Mouse (Mus musculus): Measurements from ENCODE around the gene Bhlhe41.

Gene Bhlhe41

DNA sequence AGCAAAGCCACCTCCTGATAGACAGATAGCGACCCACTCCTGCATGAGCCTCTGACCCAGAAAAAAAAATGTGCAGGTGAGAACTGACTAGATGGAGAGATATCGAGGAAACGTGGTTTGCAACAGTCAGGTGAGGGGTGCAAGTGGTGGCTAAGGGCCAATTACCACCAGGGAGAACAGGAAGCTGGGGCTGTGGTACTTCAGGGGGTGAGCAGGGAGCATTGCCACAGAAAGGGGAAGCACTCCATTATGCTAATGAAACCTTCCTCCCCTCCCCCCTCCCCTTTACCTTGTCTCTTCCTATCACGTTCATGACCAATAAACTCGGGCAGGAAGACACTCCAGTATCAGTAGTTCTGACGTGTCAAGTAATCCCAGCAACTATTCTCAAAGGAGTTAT is 30.0 kb downstream of the Bhlhe41 start:
- no peak for DNase-seq

DNA sequence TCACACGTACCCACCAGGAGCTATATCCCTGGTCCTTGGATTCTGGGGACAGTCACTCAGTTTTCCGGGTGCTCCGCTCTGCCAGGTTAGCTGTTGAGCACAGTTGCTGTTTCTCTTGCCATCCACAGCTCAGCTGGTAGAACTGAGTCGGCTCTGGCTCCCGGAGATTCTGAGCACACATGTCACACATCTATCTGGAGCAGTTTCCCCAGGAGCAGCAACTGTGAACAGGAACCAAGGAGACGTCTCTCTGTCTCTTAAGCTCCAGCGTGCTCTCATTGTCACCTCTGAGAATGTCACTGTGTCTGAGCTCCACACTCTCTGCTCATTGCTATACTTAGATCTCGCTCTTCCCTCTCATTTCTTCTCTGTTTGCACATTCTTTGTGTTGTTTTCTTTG is 32.4 kb downstream of the Bhlhe41 start:
- no peak for DNase-seq

DNA sequence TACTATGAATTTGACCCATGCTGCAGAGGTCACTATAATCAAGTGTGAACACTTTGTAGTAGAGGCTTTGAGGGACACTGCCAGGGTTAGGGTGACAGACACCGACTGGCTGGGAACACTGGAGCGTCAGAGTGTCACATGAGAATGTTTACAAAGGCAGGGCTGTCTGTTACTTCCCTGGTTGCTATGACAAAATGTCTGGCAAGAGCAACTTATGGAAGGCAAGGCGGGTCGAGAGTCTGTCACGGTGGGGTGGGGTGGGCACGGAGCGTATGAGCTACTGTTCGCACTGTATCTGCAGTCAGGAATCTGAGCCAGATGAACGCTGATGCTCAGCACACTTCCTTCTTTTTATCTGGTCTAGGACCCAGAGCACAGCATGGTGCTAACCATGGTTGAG is 34.7 kb downstream of the Bhlhe41 start:
- DNase-seq = no peak

DNA sequence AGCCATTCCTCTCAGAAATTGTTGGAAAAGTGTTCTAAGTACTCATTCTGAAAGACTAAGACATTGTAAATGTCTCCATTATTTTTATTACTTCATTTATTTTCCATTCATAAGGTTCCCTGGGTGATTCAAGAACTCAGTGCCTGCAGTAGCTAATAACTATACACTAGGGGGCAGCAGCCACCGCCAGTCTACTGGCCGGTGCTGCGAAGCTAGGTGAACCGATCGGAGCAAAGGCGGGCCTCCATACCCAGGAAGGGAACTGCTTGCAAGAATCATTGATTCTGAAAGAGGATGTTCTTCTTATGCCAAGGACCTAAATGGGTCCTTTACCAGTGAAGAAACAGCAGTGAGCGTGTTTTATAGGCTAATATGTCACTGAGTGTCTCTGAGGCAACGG is 35.2 kb downstream of the Bhlhe41 start:
- DNase-seq = peak; percentile 67

DNA sequence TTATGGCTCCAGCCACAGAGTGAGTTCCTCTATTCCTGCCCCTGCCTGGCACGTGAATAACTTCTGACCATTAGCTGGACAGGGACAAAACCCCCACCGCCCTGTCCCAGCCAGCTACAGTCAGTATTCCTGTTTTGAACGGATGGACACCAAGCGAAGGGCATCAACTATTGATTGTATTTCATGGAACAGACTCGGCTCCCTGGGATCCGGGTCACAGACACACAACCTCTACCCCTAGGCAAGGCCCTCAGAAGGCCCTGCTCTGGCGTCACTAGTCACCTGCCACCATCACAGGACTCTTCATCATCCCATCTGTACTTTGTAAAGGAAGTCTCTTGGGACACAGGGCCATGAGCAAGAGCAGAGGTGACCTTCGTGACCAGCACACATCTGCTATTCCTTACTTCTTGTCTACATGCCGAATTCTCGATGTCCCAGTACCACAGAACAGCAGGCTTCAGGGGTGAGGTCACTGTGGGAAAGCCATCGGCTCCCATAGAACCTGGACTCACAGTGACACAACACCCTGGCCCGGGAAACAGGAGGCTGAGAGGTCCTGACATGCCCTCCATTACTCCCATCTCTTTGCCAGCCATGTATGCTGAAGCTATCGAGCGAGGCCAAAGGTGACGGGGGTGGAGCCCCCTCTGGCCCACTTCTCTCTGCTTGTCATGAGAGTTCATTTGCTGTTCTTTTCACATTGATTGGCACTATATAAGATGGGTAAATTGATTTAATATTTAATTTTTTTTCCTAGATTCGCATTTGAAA is 36.1 kb downstream of the Bhlhe41 start:
- DNase-seq = no peak

DNA sequence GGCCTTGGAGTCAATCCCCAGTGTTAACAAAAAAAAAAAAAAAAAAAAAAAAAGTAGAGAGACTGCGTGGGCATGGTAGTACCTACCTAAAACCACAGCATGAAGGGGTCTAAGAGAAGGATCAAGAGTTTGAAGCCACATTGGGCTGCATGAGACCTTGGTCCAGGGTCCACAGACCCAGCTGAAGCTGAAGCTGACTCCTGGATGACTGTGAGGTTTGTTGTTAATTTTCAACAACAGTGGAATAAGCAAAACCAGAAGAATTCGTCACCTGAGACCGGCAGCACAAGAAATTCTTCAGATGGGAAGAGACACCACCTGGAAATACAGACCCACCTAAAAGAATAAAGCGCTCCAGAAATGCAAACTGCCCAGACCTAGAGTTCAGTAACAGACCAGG is 39.1 kb downstream of the Bhlhe41 start:
- no peak for DNase-seq

DNA sequence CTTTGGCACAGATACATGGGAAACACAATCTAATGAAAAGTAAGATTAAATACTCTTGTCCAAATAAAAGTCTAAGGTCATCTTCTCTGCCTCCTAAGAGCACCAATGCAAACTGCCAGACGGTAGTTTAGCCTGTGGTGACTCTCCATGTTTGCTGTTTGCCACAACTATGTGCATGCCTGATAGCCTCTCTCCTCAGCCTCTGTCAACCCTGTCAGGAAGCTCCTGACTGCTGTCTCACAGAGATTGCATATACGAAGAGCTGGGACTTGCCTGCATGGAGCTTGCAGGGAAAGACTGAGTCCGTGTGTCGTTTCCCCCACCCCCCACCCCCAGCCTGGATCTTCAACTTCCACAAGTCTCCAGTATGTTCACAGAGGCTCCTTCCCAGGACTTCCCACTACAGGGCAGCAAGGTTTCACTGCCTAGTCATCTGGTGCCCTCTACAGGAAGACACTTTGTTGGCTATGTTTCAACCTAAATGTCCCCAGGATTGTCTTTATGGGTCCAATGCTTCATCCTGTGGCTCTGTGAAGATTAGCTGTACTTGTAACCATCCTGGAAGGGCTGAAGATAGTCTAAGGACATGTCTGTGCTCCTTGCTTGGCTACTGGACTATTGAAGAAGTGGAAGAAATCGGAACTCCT is 41.6 kb downstream of the Bhlhe41 start:
- DNase-seq = no peak

DNA sequence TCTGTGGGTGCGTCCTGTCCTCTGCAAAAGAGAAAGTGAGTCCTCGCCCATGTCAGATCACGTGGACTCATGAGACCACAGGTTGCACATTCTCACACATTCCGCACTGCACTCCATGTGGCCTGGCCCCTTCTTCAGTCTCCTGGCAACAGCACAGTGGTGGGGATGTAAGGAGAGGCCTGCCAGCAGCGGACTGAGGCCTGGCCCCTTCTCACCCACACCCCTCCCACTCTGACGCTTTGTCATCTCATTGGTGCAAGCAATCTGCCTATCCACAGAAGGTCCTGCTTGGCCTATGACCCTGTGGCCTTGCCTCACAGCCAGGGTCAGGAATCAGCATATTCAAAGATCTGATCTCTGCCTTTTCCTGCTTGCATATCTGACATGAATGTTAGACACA is 42.3 kb downstream of the Bhlhe41 start:
- DNase-seq = no peak

DNA sequence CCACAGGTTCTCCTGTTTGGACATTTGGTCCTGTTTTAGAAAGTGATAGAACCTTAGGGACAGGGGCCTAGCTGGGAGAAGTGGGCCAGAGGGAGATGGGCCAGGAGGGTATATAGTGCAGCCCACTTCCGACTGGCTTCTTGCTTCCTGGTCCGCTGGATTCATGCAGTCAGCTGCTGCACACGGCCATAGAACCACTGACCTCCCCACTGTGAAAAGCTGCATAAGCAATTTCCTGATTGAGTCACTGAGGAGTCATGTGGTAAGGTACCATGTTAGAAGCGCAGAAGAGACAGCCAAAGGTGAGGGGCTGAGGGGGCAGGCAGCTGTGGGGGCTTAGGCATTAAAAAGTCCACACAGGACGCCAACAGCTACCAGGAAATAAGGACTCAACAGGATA is 43.1 kb downstream of the Bhlhe41 start:
- no peak for DNase-seq

DNA sequence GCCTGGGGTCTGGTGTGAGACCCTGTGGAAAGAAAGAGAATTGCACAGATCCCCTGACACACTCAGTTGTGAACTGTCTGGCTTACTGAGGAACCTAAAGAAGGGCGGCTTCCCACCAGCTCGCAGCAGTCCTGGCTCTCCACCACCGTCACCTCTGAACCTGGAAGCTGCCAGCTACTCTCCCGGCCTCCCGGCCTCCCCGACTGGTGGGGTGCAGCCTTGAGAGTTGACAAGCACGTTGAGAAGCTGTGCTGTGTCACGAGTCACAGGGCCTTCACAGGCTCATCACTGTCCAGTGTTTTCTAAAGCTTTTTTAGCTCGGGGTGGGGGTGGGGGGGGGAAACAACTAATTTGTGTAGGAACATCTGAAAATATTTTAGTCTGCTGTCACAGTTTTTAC is 46.2 kb downstream of the Bhlhe41 start:
- DNase-seq = no peak

DNA sequence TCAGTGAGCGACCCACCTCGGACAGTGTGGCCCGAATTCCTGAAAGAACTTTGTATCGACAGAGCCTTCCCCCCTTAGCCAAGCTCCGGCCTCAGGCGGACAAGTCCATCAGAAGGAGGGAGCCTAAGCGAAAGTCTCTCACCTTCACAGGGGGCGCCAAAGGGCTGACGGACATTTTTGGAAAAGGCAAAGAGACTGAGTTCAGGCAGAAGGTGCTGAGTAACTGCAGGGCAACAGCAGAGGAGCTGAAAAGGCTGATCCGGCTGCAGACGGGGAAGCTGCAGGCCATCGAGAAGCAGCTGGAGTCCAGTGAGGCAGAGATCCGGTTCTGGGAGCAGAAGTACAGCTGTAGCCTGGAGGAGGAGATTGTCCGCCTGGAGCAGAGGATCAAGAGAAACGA is 50.2 kb downstream of the Bhlhe41 start:
- DNase-seq = no peak

DNA sequence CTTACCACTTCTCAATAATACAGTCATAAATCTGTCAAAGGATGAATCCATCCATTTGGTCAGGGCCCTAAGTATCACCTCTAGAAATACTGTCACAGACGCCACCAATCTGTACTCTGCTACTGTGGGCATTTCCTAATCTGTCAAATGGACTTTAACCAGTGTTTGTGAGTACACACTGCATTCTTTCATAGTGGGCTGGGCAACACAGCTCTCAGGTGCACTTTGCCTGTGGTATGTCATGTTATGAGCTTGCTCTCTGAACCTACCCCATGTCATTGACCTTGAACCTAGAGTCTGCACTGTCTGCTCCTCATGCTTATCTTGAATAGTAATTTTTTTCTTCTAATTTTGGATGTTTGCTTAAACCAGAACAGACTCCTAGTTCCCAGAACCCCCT is 54.2 kb downstream of the Bhlhe41 start:
- no peak for DNase-seq

DNA sequence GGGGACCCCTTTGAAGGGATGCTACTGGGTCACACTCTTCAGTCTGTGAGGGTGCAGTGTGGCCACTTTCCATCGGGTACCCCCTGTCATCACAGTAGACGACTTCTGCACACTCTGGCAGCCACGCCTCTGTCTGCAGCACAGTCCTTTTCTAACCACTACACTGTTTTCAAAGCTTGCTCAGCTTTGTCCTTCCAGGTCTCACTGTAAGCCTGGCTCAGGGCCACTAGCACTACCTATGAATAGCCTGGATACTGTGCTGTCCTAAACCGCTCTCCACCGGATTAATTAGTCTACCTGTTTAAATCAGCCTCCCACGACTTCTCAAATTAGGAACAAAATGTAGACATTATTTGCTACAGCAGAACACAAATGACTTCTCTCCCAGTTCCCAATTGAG is 55.3 kb downstream of the Bhlhe41 start:
- no peak for DNase-seq

DNA sequence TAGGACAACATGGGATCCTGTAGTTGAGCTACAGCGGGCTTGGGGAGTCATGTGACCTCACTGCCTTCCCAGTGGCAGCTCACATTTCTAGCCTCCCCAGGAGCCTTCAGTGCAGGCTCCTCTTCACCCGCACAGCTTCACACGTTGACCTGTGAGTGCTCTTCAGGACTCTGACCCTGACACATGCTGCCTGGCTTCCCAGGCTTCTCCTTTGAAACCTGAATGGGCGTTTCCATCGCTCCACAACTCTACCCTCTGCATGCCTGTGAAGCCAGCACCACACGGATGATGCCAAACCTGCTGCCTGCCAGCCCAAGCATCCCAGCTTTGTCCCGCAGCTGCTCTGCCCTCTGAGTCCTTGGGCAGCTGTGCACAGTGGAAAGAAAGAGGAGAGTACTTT is 55.8 kb downstream of the Bhlhe41 start:
- no peak for DNase-seq
